Mouse (Mus musculus): ENCODE measurements at regions not wholly inside any gene's neighbourhood (a gene's known extent, or its start where the extent isn't known, plus 50 kb on each side); places are given as distances from the start of the nearest gene placed in this dataset.

DNA sequence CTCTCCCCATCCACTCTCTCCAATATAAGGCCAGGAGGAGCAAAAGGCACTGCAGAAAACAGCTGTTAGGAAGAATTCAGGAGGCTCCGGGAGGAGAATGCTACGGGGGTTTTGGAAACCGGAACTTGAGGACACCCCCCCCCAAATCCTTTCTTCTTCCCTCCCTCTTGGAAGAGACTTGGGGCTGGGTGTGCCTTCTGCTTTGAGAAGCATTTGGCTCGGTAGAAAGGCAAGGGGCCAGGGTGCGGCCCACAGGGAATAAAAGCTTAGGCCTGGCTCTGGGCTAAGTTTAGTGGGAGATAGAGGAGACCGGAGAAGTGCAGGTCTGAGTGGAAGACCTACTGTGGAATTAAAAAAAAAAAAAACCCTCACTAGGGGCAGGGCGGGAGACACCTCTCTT lies 64.1 kb upstream of the Ak4 start:
- H3K36me3 ChIP-seq (replicated peaks): peaks cover 5% of the 10 kb centered on the region; the same call in 1 of the 2 replicates
- peaks cover 36% of the 10 kb centered on the region for H3K4me1 ChIP-seq
- peak overlapping the region; percentile 87 for H3K4me3 ChIP-seq
- 18% methylated on average over 7 of the region's 7 CpGs for WGBS
- H3K27me3 ChIP-seq (ENCODE audit: poor library complexity, severe bottlenecking): peaks cover 8% of the 10 kb centered on the region
- H3K9me3 ChIP-seq: no peaks in the 10 kb centered on the region
- DNase-seq (ENCODE audit: extremely low spot score, low spot score): no peak
- peak overlapping the region; percentile 96 for H3K27ac ChIP-seq

DNA sequence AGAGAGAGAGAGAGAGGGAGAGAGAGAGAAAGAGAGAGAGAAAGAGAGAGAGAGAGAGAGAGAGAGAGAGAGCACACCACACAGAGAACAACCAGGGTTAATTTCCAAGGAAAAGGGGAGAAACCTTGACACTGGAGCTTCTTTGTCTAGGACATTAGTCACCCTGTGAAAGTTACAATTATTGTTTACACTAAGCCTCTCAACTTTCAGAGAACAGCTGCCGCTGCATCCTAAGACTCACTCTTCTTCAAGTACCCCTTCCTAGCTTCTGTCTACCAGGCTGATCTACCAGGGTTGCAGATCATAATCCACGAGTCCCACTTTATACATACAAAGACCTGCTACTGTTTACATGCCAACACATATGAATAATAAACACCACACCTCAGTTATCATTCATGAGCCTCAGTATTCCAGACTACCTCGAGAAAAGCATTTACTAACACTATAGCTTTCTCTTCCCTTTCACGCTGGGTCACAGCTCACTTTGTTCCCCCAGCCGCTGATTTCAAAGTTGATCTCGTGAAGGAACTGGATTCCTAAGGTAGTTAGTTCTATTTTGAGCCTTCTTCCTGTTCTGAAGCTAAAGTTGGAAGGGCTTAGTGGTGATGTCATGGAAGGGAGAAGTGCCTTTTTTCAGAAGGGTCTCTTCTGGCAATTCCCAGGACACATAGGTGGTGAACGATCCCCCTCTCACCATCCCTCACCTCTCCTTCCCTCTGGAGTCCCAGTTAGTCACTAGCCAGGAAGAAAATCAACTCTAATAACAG lies 64.8 kb upstream of the Ak4 start:
- no peak for DNase-seq (ENCODE audit: extremely low spot score, low spot score)
- WGBS: 63% methylated on average over 7 of the region's 7 CpGs
- Histone ChIP-seq H3K4me3 (peak overlapping the region; percentile 87), H3K36me3 (replicated peaks) (peaks cover 5% of the 10 kb centered on the region; the same call in 1 of the 2 replicates), H3K4me1 (peaks cover 36% of the 10 kb centered on the region), H3K27ac (no peak overlapping the region), H3K9me3 (no peaks in the 10 kb centered on the region), H3K27me3 (ENCODE audit: poor library complexity, severe bottlenecking) (peaks cover 8% of the 10 kb centered on the region)

DNA sequence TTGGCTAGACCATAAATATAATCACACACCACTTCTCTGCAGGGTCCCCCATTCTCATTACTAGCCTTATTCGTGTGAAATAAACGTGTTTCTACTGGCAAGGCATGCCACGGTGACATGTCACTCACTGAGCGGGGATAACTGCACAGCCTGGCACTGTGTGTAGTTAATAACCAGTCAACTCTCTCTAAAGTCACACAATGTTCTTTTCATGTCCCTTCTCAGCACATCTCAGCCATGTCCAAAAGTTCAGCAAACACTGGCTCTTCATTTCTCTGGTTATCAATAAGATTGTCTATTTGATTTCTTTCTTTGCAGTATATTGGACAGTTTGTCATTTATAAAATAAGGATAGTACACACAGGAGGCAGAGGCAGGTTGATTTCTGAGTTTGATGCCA lies 66.9 kb upstream of the Ak4 start:
- H3K4me1 ChIP-seq: peaks cover 28% of the 10 kb centered on the region
- no peak overlapping the region for H3K27ac ChIP-seq
- WGBS: 93% methylated on average over 4 of the region's 4 CpGs
- peaks cover 5% of the 10 kb centered on the region; the same call in 1 of the 2 replicates for H3K36me3 ChIP-seq (replicated peaks)
- peaks cover 8% of the 10 kb centered on the region for H3K27me3 ChIP-seq (ENCODE audit: poor library complexity, severe bottlenecking)
- H3K9me3 ChIP-seq: no peaks in the 10 kb centered on the region
- no peak for DNase-seq (ENCODE audit: extremely low spot score, low spot score)
- no peak overlapping the region for H3K4me3 ChIP-seq

DNA sequence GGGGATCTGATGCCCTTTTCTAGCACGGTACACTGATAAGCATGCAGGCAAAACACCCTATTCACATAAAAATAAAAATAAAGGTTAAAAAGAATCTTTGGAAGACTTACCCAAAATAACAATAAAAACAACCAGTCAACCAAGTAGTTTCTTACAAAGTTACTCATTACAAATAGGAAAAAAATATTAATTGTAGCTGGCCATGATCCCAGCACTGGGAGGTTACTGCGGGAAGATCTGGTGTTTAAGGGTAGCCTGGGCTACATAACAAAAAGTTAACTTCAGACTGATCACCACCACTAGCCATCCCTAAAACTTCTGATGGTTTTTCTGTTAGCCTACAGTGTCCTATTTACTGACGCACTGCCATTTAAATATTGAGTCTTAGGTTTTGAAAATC lies 67.4 kb upstream of the Ak4 start:
- no peak overlapping the region for H3K27ac ChIP-seq
- peaks cover 8% of the 10 kb centered on the region for H3K36me3 ChIP-seq (replicated peaks)
- no peak for DNase-seq (ENCODE audit: extremely low spot score, low spot score)
- H3K9me3 ChIP-seq: no peaks in the 10 kb centered on the region
- H3K4me1 ChIP-seq: peaks cover 24% of the 10 kb centered on the region
- 96% methylated on average over 3 of the region's 3 CpGs for WGBS
- peaks cover 8% of the 10 kb centered on the region for H3K27me3 ChIP-seq (ENCODE audit: poor library complexity, severe bottlenecking)
- no peak overlapping the region for H3K4me3 ChIP-seq

DNA sequence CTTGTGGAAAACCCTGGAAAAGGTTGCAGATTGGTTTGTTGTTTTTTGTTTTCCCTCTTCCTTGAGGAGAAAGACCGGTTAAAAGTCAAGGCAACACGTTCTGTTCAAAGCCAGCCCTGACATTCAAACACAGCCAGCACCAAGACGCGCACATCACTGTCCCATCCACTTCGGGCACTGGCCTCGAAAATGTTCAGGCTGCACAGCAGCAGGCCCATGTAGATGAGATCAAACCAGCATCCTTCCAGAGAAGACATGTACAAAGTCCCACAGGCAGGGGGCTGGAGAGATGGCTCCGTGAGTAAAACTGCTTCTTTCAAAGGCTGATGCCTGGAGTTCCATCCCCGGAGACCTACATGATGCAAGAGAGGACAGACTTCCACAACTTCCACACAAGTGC lies 68.4 kb upstream of the Ak4 start:
- no peak overlapping the region for H3K27ac ChIP-seq
- peaks cover 19% of the 10 kb centered on the region for H3K36me3 ChIP-seq (replicated peaks)
- WGBS: 91% methylated on average over 8 of the region's 8 CpGs
- DNase-seq (ENCODE audit: extremely low spot score, low spot score): no peak
- H3K9me3 ChIP-seq: no peaks in the 10 kb centered on the region
- H3K27me3 ChIP-seq (ENCODE audit: poor library complexity, severe bottlenecking): peaks cover 8% of the 10 kb centered on the region
- H3K4me1 ChIP-seq: peaks cover 21% of the 10 kb centered on the region
- no peak overlapping the region for H3K4me3 ChIP-seq

DNA sequence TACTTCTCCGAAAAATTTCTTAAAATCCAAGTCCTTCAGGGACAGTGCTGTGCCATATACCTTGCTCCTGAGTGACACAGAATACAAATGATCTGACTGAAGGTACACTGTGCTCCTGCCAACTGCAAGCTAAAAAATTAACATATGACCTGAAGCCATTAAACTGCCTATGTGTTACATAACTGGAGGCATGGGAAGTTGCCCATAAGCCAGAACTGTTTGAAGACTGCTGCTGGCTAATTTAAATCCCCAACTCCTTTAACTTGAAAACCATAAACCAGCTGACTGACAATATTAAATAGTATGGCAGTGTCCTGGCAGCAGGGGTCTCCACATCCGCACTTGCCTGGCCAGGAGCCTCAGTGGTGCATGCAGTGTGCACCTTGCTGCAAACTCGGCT lies 68.9 kb upstream of the Ak4 start:
- Histone ChIP-seq H3K27me3 (ENCODE audit: poor library complexity, severe bottlenecking) (peaks cover 8% of the 10 kb centered on the region), H3K27ac (no peak overlapping the region), H3K9me3 (no peaks in the 10 kb centered on the region), H3K36me3 (replicated peaks) (peaks cover 22% of the 10 kb centered on the region), H3K4me1 (peaks cover 16% of the 10 kb centered on the region), H3K4me3 (no peak overlapping the region)
- no peak for DNase-seq (ENCODE audit: extremely low spot score, low spot score)
- WGBS: 91% methylated on average over 3 of the region's 3 CpGs

DNA sequence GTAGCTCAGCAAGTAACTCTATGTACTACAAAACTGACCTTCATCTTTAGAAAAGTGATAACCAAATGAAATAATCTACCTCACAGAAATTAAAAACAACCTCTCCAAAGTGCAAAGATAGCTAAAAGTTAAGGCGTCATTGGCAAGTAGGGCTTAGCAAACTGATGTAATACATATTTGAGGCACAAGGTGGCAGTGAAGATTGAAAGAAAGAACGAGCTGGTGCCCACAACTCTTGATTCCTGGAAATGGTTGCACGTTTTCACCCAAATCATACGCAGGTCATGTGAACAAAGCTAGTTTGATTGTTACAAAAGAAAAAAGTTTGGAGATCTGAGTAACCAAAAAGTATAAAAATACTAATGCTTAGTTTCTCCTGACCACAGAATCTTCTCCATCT lies 69.7 kb upstream of the Ak4 start:
- WGBS: 49% methylated on average over 4 of the region's 4 CpGs
- H3K9me3 ChIP-seq: no peaks in the 10 kb centered on the region
- DNase-seq (ENCODE audit: extremely low spot score, low spot score): no peak
- peaks cover 8% of the 10 kb centered on the region for H3K4me1 ChIP-seq
- no peak overlapping the region for H3K4me3 ChIP-seq
- no peak overlapping the region for H3K27ac ChIP-seq
- peaks cover 1% of the 10 kb centered on the region; the same call in 1 of the 2 replicates for H3K27me3 ChIP-seq (ENCODE audit: poor library complexity, severe bottlenecking)
- peaks cover 24% of the 10 kb centered on the region for H3K36me3 ChIP-seq (replicated peaks)

DNA sequence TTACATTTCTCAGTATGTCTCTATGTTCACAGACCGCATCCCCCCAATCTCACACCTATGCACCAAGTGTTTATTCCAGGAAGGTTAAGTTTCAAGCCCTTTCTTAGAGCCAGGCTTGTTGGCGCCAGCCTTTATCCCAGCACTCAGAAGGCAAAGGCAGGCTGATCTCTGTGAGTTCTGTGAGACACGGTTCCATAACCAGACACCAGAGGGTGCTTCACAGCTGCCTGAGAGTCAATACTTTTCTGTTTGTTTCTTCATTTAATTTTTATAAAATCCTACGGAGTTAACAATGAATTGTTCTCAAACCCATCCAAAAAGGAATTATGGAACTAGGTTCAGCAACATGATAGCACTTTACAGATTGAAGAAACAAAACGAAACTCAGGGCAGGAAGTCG lies 71.8 kb upstream of the Ak4 start:
- Histone ChIP-seq H3K27ac (no peak overlapping the region), H3K36me3 (replicated peaks) (peaks cover 34% of the 10 kb centered on the region), H3K4me1 (no peaks in the 10 kb centered on the region), H3K9me3 (no peaks in the 10 kb centered on the region), H3K4me3 (no peak overlapping the region), H3K27me3 (ENCODE audit: poor library complexity, severe bottlenecking) (no peaks in the 10 kb centered on the region)
- no peak for DNase-seq (ENCODE audit: extremely low spot score, low spot score)
- 88% methylated on average over 6 of the region's 6 CpGs for WGBS

DNA sequence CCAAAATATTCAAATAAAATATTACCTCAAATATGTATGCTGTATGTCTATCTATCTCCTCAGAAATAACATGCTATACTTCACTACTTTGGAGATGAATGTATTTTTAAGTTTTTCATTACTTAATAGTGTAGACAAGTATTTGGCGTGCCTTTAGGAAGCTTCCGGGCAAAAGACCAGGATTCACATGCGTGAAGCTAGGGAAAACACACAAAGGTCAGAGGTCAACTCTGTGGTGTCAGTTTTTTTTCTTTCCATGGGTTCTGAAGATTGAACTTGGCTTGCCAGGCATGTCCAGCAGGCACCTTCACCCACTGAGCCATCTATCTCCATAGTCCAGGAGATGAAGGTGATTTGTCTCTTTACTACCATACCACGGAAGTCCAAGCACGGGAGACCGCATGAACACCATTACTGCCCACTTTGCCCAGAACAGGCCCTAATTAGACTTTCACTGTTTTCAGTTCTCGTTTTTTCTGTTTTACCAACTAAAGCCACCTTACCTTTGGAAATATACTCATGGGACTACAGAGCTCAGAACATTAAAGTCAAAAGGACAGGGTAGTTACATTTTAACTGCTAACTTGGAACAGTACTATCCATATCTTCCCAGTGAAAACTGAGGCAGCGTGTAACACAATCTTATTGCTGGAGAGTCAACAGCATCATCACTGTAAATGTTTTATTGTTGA lies 76.9 kb upstream of the Ak4 start:
- Histone ChIP-seq H3K36me3 (replicated peaks) (peaks cover 29% of the 10 kb centered on the region), H3K27me3 (ENCODE audit: poor library complexity, severe bottlenecking) (no peaks in the 10 kb centered on the region), H3K4me1 (no peaks in the 10 kb centered on the region), H3K27ac (no peak overlapping the region), H3K4me3 (no peak overlapping the region), H3K9me3 (no peaks in the 10 kb centered on the region)
- 91% methylated on average over 8 of the region's 8 CpGs for WGBS
- DNase-seq (ENCODE audit: extremely low spot score, low spot score): no peak

DNA sequence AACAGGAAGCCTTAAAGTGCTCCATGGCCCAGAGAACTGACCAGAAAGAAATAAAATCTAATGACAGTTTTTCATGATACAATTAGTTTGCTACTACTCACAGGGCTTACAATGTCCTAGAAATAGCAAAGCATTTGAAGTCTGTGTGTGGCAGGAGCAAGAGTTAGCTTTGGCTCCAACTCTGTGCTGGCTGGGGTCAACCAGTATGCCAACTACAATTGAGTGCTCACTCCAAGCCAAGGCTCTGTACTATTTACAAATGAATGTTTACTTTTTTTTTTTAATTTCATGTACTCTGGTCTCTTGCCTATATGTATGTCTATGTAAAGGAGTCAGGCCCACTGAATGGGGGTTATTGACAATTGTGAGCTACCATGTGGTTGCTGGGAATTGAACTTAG lies 75.7 kb upstream of the Jak1 start:
- H3K4me3 ChIP-seq: no peak overlapping the region
- peaks cover 17% of the 10 kb centered on the region for H3K36me3 ChIP-seq (replicated peaks)
- no peak overlapping the region for H3K27ac ChIP-seq
- H3K4me1 ChIP-seq: no peaks in the 10 kb centered on the region
- H3K27me3 ChIP-seq (ENCODE audit: poor library complexity, severe bottlenecking): no peaks in the 10 kb centered on the region
- H3K9me3 ChIP-seq: no peaks in the 10 kb centered on the region
- no peak for DNase-seq (ENCODE audit: extremely low spot score, low spot score)

DNA sequence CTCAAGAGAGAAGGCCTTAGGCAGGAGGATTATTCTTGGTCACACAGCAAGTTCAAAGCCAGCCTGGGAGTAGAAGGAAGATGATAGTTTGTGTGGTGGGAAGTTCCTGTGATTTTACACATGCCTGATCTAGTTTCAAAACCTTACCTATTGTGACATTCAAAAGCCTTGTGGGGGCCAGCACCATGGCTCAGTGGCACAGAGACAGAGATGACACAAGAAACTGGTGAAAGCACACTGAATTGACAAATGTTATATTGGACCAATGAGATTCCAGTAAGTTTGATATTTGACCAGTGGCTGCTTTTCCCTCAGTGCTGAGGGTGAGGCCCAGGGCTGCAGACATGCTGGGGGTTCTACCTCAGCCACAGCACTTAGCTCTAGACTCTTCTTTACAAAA lies 73.1 kb upstream of the Jak1 start:
- no peaks in the 10 kb centered on the region for H3K27me3 ChIP-seq (ENCODE audit: poor library complexity, severe bottlenecking)
- DNase-seq (ENCODE audit: extremely low spot score, low spot score): no peak
- H3K4me3 ChIP-seq: no peak overlapping the region
- H3K9me3 ChIP-seq: no peaks in the 10 kb centered on the region
- no peak overlapping the region for H3K27ac ChIP-seq
- H3K36me3 ChIP-seq (replicated peaks): no peaks in the 10 kb centered on the region
- H3K4me1 ChIP-seq: no peaks in the 10 kb centered on the region

DNA sequence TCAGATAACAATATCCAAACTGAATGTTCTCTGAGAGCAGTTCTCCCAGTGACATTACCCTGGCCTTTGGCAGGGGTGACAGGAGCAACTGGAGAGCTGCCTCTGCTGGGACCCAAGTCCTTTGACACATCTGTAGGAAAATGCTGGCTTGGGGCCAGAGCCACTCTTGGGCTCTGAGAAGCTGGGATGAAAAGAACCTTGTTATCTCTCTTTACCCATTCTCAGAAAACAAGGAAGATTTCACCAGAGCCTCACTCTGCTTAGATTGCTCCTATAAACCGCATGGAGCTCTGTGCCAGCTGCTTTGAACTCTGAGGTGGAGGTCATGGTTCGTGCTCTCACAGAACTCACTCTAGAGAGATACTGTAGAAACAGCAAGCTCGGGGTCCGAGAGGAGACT lies 71.7 kb upstream of the Jak1 start:
- Histone ChIP-seq H3K27ac (no peak overlapping the region), H3K4me1 (no peaks in the 10 kb centered on the region), H3K4me3 (no peak overlapping the region), H3K27me3 (ENCODE audit: poor library complexity, severe bottlenecking) (no peaks in the 10 kb centered on the region), H3K9me3 (no peaks in the 10 kb centered on the region), H3K36me3 (replicated peaks) (no peaks in the 10 kb centered on the region)
- no peak for DNase-seq (ENCODE audit: extremely low spot score, low spot score)
- WGBS: 75% methylated on average over 4 of the region's 4 CpGs

DNA sequence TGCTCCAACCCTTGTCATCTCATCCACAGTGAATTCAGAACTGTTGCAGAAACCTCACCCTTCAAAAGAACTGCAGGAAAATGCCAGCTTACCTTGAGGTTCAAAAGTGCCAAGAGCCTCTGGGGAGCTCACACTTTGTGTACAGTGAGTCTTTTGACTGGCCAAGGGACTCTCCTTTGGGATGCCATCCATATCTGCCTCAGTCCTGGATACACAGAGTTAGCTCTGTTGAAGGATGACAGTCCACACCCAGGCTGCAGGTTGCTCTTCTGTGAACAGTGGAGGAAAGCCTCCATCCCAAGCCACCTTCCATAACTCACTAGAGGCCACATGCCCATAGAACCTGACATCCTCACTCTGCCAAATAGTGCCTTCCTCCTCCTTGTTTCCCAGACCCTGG lies 71.3 kb upstream of the Jak1 start:
- no peak for DNase-seq (ENCODE audit: extremely low spot score, low spot score)

More for the DNA sequence above, 71.3 kb upstream of the Jak1 start:
- Histone ChIP-seq H3K27ac (no peak overlapping the region), H3K4me3 (no peak overlapping the region), H3K9me3 (no peaks in the 10 kb centered on the region), H3K36me3 (replicated peaks) (no peaks in the 10 kb centered on the region), H3K4me1 (no peaks in the 10 kb centered on the region), H3K27me3 (ENCODE audit: poor library complexity, severe bottlenecking) (no peaks in the 10 kb centered on the region)
